In genomic region chr13:100103748-100104254, GRCm38 (mm10) we compare ENCODE assay signal across 8 mouse cellular contexts. TPM values are rescaled to one million over a fixed set of nuclear protein-coding genes. Genes with fewer than 3 reads are reported as not detected.
DNase-seq lines count a peak whose midpoint lies in the region; ATAC-seq and TF ChIP-seq lines count a peak whose summit lies in the region.

Gene Bdp1 (minus strand): TSS chr13:100104070.

- under 1% methylated on average over 43 of the region's 44 CpGs for WGBS in heart, embryonic 12.5 days
- WGBS in kidney, postnatal 0 days, result under 1% methylated on average over 43 of the region's 44 CpGs
- 0% methylated on average over 44 of the region's 44 CpGs for WGBS in liver, embryonic 11.5 days
- WGBS in stomach, embryonic 14.5 days, result under 1% methylated on average over 44 of the region's 44 CpGs

- peak; percentile 96 for DNase-seq in brain, embryonic 14.5 days (ENCODE audit: low read depth)
- peak; percentile 93 for DNase-seq in kidney, postnatal 0 days (ENCODE audit: low spot score)
- peak; percentile 93 for DNase-seq in liver, embryonic 11.5 days (ENCODE audit: low spot score)
- peak; percentile 96 for DNase-seq in naive thymus-derived CD4-positive, alpha-beta T cell, adult 2 months (ENCODE audit: low read depth)

- ATAC-seq in heart, embryonic 12.5 days (ENCODE audit: insufficient number of reproducible peaks, low FRiP score), result peak; percentile 74
- peak; percentile 78 for ATAC-seq in kidney, postnatal 0 days (replicated peaks; ENCODE audit: low FRiP score, low read depth)
- ATAC-seq in liver, embryonic 11.5 days (replicated peaks; ENCODE audit: low FRiP score), result peak; percentile 75
- ATAC-seq in stomach, embryonic 14.5 days (ENCODE audit: insufficient number of reproducible peaks, insufficient read depth, low FRiP score, low read depth), result peak; percentile 82

- H3K27me3 ChIP-seq in C2C12 (ENCODE audit: control insufficient read depth, insufficient read depth, insufficient read length), result no peaks in the 10 kb centered on the region
- H3K27me3 ChIP-seq in erythroblast, embryonic 14.5 days (ENCODE audit: control insufficient read depth), result peaks cover 23% of the 10 kb centered on the region
- H3K27me3 ChIP-seq in heart, embryonic 12.5 days (replicated peaks), result no peaks in the 10 kb centered on the region
- no peaks in the 10 kb centered on the region for H3K27me3 ChIP-seq in kidney, postnatal 0 days (ENCODE audit: insufficient read depth, low read length)
- H3K27me3 ChIP-seq in liver, embryonic 11.5 days (replicated peaks; ENCODE audit: control insufficient read depth, insufficient read depth, low read length), result no peaks in the 10 kb centered on the region
- no peaks in the 10 kb centered on the region for H3K27me3 ChIP-seq in stomach, embryonic 14.5 days (ENCODE audit: control insufficient read depth, insufficient read depth, low read length)

- TF ChIP-seq POLR2A in brain, embryonic 14.5 days (IDR thresholded peaks at IDR 0.05; ENCODE audit: borderline replicate concordance, extremely low read depth, insufficient read depth, insufficient read length, poor library complexity, severe bottlenecking), result peak; percentile 31; the same call in 1 of the 2 replicates

- H3K4me3 ChIP-seq in C2C12 (ENCODE audit: insufficient read depth, poor library complexity, severe bottlenecking), result peak within 1 kb of the TSS; percentile 92
- peak within 1 kb of the TSS; percentile 97 for H3K4me3 ChIP-seq in erythroblast, embryonic 14.5 days (replicated peaks)
- peak within 1 kb of the TSS; percentile 87 for H3K4me3 ChIP-seq in heart, embryonic 12.5 days
- H3K4me3 ChIP-seq in kidney, postnatal 0 days (replicated peaks; ENCODE audit: low read depth, low read length), result peak within 1 kb of the TSS; percentile 95
- peak within 1 kb of the TSS; percentile 95 for H3K4me3 ChIP-seq in liver, embryonic 11.5 days (ENCODE audit: low read depth, low read length)
- H3K4me3 ChIP-seq in stomach, embryonic 14.5 days (ENCODE audit: low read depth, low read length), result peak within 1 kb of the TSS; percentile 96

- peaks cover 54% of the 10 kb centered on the region for H3K4me1 ChIP-seq in erythroblast, embryonic 14.5 days (ENCODE audit: control insufficient read depth)
- H3K4me1 ChIP-seq in heart, embryonic 12.5 days (replicated peaks), result peaks cover 19% of the 10 kb centered on the region
- H3K4me1 ChIP-seq in kidney, postnatal 0 days (replicated peaks; ENCODE audit: insufficient read depth, low read length), result 0 out of 2 replicates have a peak, but pooled peaks cover 11% of the 10 kb centered on the region
- H3K4me1 ChIP-seq in liver, embryonic 11.5 days (replicated peaks; ENCODE audit: control insufficient read depth, insufficient read depth, low read length), result peaks cover 9% of the 10 kb centered on the region; the same call in 1 of the 2 replicates
- peaks cover 16% of the 10 kb centered on the region; the same call in 1 of the 2 replicates for H3K4me1 ChIP-seq in stomach, embryonic 14.5 days (ENCODE audit: control insufficient read depth, insufficient read depth, low read length)

- no peaks in the 10 kb centered on the region for H3K9me3 ChIP-seq in erythroblast, embryonic 14.5 days (ENCODE audit: control insufficient read depth, low read length)
- H3K9me3 ChIP-seq in heart, embryonic 12.5 days (replicated peaks), result no peaks in the 10 kb centered on the region
- H3K9me3 ChIP-seq in kidney, postnatal 0 days (replicated peaks; ENCODE audit: low read length), result no peaks in the 10 kb centered on the region
- no peaks in the 10 kb centered on the region for H3K9me3 ChIP-seq in liver, embryonic 11.5 days (ENCODE audit: control insufficient read depth, low read length)
- no peaks in the 10 kb centered on the region for H3K9me3 ChIP-seq in stomach, embryonic 14.5 days (ENCODE audit: control insufficient read depth, low read depth, low read length)

- H3ac ChIP-seq in C2C12 (ENCODE audit: control insufficient read depth, insufficient read length, low read depth), result peak within 1 kb of the TSS; percentile 100

- H3K79me2 ChIP-seq in C2C12 (ENCODE audit: control insufficient read depth, insufficient read depth), result peaks cover 53% of the 10 kb centered on the region

- peak within 1 kb of the TSS; percentile 93 for H3K27ac ChIP-seq in heart, embryonic 12.5 days (ENCODE audit: poor library complexity, severe bottlenecking)
- peak within 1 kb of the TSS; percentile 90 for H3K27ac ChIP-seq in kidney, postnatal 0 days
- H3K27ac ChIP-seq in liver, embryonic 11.5 days (ENCODE audit: low read depth, low read length), result peak within 1 kb of the TSS; percentile 70
- H3K27ac ChIP-seq in stomach, embryonic 14.5 days (ENCODE audit: low read length), result peak within 1 kb of the TSS; percentile 77; the same call in 1 of the 2 replicates

- peaks cover 46% of the 10 kb centered on the region for H3K79me3 ChIP-seq in C2C12 (ENCODE audit: low read depth)

- TF ChIP-seq CTCF in C2C12 (IDR thresholded peaks at IDR 0.05; ENCODE audit: control insufficient read depth, insufficient read depth, insufficient read length), result no peak
- no peak for TF ChIP-seq CTCF in brain, embryonic 14.5 days (IDR thresholded peaks at IDR 0.05; ENCODE audit: borderline replicate concordance, extremely low read depth, insufficient read depth, insufficient read length)
- no peak for TF ChIP-seq CTCF in kidney, postnatal 0 days (IDR thresholded peaks at IDR 0.05; ENCODE audit: low read depth)

- peak within 1 kb of the TSS; percentile 80 for H3K4me2 ChIP-seq in heart, embryonic 12.5 days
- peak within 1 kb of the TSS; percentile 71 for H3K4me2 ChIP-seq in kidney, postnatal 0 days (ENCODE audit: low read length)
- H3K4me2 ChIP-seq in liver, embryonic 11.5 days, result peak within 1 kb of the TSS; percentile 83
- peak within 1 kb of the TSS; percentile 80 for H3K4me2 ChIP-seq in stomach, embryonic 14.5 days (replicated peaks; ENCODE audit: low read depth, low read length)

- peak within 1 kb of the TSS; percentile 91 for H3K9ac ChIP-seq in heart, embryonic 12.5 days
- H3K9ac ChIP-seq in kidney, postnatal 0 days (ENCODE audit: low read depth, low read length), result peak within 1 kb of the TSS; percentile 88
- H3K9ac ChIP-seq in liver, embryonic 11.5 days (ENCODE audit: low read depth, low read length), result peak within 1 kb of the TSS; percentile 86
- H3K9ac ChIP-seq in stomach, embryonic 14.5 days (replicated peaks; ENCODE audit: low read depth, low read length), result peak within 1 kb of the TSS; percentile 90

- peaks cover 14% of the 10 kb centered on the region for H3K36me3 ChIP-seq in C2C12 (ENCODE audit: control insufficient read depth, insufficient read depth)
- peaks cover 19% of the 10 kb centered on the region for H3K36me3 ChIP-seq in erythroblast, embryonic 14.5 days (ENCODE audit: control insufficient read depth)
- H3K36me3 ChIP-seq in heart, embryonic 12.5 days, result peaks cover 2% of the 10 kb centered on the region
- H3K36me3 ChIP-seq in kidney, postnatal 0 days (ENCODE audit: insufficient read depth, low read length), result no peaks in the 10 kb centered on the region; the same call in 1 of the 2 replicates
- peaks cover 2% of the 10 kb centered on the region for H3K36me3 ChIP-seq in liver, embryonic 11.5 days (ENCODE audit: control insufficient read depth, insufficient read depth, low read length)
- no peaks in the 10 kb centered on the region for H3K36me3 ChIP-seq in stomach, embryonic 14.5 days (ENCODE audit: control insufficient read depth, insufficient read depth, low read length)

TF ChIP-seq in C2C12, 6 proteins besides CTCF, POLR2A, EP300 and RAD21:
- no peak for TF ChIP-seq FOSL1 (IDR thresholded peaks at IDR 0.05; ENCODE audit: insufficient read depth, low read length, poor library complexity, severe bottlenecking)
- no peak for TF ChIP-seq MYOG (IDR thresholded peaks at IDR 0.05; ENCODE audit: control insufficient read depth, extremely low read depth, insufficient read length)
- TF ChIP-seq CEBPB (IDR thresholded peaks at IDR 0.05; ENCODE audit: low read depth), result no peak
- no peak for TF ChIP-seq MAX (IDR thresholded peaks at IDR 0.05)
- TF ChIP-seq USF1 (IDR thresholded peaks at IDR 0.05; ENCODE audit: low read depth), result no peak
- no peak for TF ChIP-seq MYOD1 (IDR thresholded peaks at IDR 0.05; ENCODE audit: control insufficient read depth, insufficient read length, low read depth)

RNA-seq across cellular contexts. Expression of gene Bdp1, which starts in this region (rescaled TPM):
- 3.0 TPM for polyA plus RNA-seq in C2C12 (2012; fragmentation: generic; extraction: Trizol)
- polyA plus RNA-seq in brain, embryonic 14.5 days (2012; rRNA removed), result 11.1 and 14.8 TPM in 2 replicates
- polyA plus RNA-seq in erythroblast, embryonic 14.5 days (2012), result 0.13 and 0.21 TPM in 2 replicates
- 24.9 and 26.6 TPM in 2 replicates for polyA plus RNA-seq in heart, embryonic 12.5 days (2016; fragmentation: Nextera tagmentation; extraction: Ambion mirVana)
- 21.6 and 21.8 TPM in 2 replicates for polyA plus RNA-seq in kidney, postnatal 0 days (2015; fragmentation: Nextera tagmentation; extraction: Ambion mirVana)
- polyA plus RNA-seq in liver, embryonic 11.5 days (2014; fragmentation: Nextera tagmentation; extraction: Ambion mirVana), result 22.7 and 27.2 TPM in 2 replicates
- polyA plus RNA-seq in stomach, embryonic 14.5 days (2014; fragmentation: Nextera tagmentation; extraction: Ambion mirVana), result 28.7 and 29.6 TPM in 2 replicates

Comparison
In these comparisons a context has a peak if more than half of its experiments do, and no peak if none do; other contexts are left out.
1. Peak in every context shown above with its lines: DNase-seq, ATAC-seq, H3K4me3 ChIP-seq and H3K27ac ChIP-seq.